Mouse (Mus musculus) thymus, adult 2 months (tissue): Measurements from ENCODE around the gene Smagp.

Experiments used
- CTCF ChIP-seq: fragments of 200-500 bp; IDR thresholded peaks from 2 replicates; pipeline ENCODE4 v1.5.1; 2012; ENCODE audit warnings: mild to moderate bottlenecking, control low read depth, low read length, moderate library complexity, borderline replicate concordance; ENCODE audit not compliant: control insufficient read depth, poor library complexity, insufficient read depth; ENCODE audit errors: extremely low read depth
- POLR2A ChIP-seq: fragments of 200-500 bp; IDR thresholded peaks from 2 replicates; pipeline ENCODE4 v1.6.1; 2012; ENCODE audit warnings: mild to moderate bottlenecking, low read length, control low read depth, moderate library complexity; ENCODE audit not compliant: control insufficient read depth, poor library complexity, insufficient read depth; ENCODE audit errors: extremely low read depth

DNA sequence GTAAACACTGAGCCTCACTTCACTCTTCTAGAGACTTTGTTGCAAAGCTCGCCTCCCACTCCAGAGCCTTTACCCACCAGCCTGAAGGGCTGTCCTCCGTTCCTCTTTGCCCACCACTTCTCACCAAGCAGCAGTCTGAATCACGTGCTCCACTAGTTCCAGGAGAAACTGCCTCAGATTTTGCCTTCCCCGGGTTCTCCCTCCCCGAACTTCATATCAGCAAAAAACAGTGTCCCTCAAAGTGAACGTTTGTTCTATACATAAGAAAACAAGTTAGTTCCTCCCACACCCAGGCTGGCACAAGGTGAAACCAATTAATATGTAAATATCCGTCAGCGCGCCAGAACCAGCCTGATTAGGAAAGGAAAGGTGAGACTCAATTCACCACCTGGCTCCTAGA is 1.5 kb downstream of the Smagp start:
- TF ChIP-seq CTCF (no peak), POLR2A (no peak)
